Mouse (Mus musculus) CD4-positive, CD25-positive, alpha-beta regulatory T cell, adult 9 weeks (primary cell): ENCODE results near the gene Xlr5b. TPM values are rescaled to one million over a fixed set of nuclear protein-coding genes. Genes with fewer than 3 reads are reported as not detected.

Source experiments
- polyA plus RNA-seq: library from polyadenylated mRNA; unstranded; fragments of 100-300 nt; shearing (Covaris generic); gene quantifications from one replicate; pipeline ENCODE4 v1.2.1, GENCODE M21; 2017

Xlr5b gene
- not detected for polyA plus RNA-seq

DNA sequence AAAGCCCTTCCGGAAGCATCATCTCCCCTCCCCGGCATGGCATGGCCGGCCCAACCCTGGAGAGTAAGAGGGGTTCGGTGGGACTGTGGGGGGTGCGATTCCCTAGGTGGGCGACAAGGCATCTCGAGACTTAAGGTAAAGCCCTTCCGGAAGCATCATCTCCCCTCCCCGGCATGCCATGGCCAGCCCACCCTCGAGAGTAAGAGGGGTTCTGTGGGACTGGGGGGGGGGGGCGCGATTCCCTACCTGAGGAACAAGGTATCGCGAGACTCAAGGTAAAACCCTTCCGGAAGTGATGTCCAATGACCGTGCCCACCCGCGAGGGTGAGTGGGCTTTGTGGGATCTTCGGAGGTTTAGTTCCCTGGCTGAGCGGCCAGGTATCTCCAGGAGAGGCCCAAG lies at the start of gene Xlr5b:
Xlr5b (plus strand) TSS at position 301 of the 400 bp plus-strand sequence.

DNA sequence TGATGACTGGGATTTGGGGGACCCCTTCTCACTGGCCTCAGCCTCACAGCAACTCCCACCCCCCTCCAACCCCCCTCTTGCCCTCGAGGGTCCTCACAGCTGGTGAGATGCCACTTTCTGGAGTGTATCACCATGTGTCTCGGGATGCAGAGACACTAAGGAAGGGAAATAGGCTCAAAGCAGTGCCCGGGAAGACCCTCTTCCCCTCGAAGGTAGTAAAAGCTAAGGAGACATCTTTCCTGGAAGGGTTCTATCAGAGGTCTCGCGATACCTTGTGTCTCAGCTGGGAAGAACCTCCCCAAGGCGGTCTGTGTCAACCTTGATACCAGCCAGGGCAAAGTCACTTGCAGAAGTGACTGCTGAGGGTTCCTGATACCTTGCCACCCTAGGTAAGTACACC lies 31.8 kb upstream of the Xlr5b start, which contains the start of gene Gm14685:
Gm14685 (plus strand) TSS at position 301 of the 400 bp plus-strand sequence.

DNA sequence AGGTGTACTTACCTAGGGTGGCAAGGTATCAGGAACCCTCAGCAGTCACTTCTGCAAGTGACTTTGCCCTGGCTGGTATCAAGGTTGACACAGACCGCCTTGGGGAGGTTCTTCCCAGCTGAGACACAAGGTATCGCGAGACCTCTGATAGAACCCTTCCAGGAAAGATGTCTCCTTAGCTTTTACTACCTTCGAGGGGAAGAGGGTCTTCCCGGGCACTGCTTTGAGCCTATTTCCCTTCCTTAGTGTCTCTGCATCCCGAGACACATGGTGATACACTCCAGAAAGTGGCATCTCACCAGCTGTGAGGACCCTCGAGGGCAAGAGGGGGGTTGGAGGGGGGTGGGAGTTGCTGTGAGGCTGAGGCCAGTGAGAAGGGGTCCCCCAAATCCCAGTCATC lies 754 bp downstream of the Xlr5b start, which contains the start of gene DXBay18:
DXBay18 (minus strand) TSS at position 101 of the 400 bp plus-strand sequence.

DNA sequence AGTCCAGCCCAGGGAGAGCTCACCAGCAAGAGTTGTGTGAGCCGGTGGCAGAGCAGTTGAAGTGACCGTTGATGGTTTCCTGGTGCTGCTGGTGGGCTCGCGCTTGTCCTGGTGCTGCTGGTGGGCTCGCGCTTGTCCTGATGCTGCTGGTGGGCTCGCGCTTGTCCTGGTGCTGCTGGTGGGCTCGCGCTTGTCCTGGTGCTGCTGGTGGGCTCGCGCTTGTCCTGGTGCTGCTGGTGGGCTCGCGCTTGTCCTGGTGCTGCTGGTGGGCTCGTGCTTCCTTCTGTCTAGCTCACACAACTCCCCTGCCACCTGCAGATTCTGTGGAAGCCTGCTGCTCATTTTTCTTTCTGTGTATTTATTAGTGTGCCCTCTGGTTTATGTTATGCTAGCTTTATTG lies 28.3 kb downstream of the Xlr5b start, which contains the start of gene Spin2d:
Spin2d (minus strand) TSS at position 101 of the 400 bp plus-strand sequence.

DNA sequence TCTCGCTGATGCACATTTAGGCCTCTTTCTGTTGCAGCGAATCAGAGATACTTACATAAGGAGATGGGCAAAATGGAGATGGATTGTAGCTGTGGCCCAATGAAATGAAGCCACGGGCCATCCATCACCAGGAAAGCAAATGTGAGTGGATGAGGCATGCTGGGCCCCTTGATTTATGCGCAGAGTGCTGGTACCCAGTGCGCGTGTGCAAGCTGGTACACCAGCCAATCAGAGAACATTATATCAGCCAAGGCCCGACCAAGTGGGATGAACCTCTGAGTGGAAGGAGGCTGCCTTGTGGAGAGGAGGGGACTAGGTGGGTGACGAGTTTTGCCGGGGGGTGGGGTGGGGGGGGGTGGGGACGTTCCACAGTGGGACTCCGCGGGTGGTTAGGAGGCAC lies 43.3 kb downstream of the Xlr5b start, which contains the start of gene Xlr3b:
Xlr3b (plus strand) TSS at position 274 of the 400 bp plus-strand sequence.

Other genes with a start within 250 kb of the Xlr5b start
- gene Cetn2, start 230.4 kb upstream of the Xlr5b start, polyA plus RNA-seq: 142 TPM
- gene Nsdhl, start 230.2 kb upstream of the Xlr5b start, polyA plus RNA-seq: 22.2 TPM
- gene Zfp185, start 161.5 kb upstream of the Xlr5b start, polyA plus RNA-seq: 0.07 TPM
- gene Pnma5, start 111.7 kb upstream of the Xlr5b start, polyA plus RNA-seq: not detected
- not detected for gene Pnma3, start 84.0 kb upstream of the Xlr5b start, polyA plus RNA-seq
- 118 TPM for gene Xlr4a, start 66.3 kb upstream of the Xlr5b start, polyA plus RNA-seq
- 1.1 TPM for gene Xlr3a, start 51.7 kb upstream of the Xlr5b start, polyA plus RNA-seq
- 0.11 TPM for gene Gm14685, start 31.7 kb upstream of the Xlr5b start, polyA plus RNA-seq
- 0.20 TPM for gene DXBay18, start 654 bp downstream of the Xlr5b start, polyA plus RNA-seq
- not detected for gene Spin2d, start 28.2 kb downstream of the Xlr5b start, polyA plus RNA-seq
- gene Xlr3b, start 43.4 kb downstream of the Xlr5b start, polyA plus RNA-seq: 13.7 TPM
- gene Xlr4b, start 65.5 kb downstream of the Xlr5b start, polyA plus RNA-seq: 160 TPM
- 2.7 TPM for gene F8a, start 79.5 kb downstream of the Xlr5b start, polyA plus RNA-seq
- gene Xlr4c, start 94.3 kb downstream of the Xlr5b start, polyA plus RNA-seq: 113 TPM
- gene Xlr3c, start 116.6 kb downstream of the Xlr5b start, polyA plus RNA-seq: not detected
- gene Xlr5a, start 144.2 kb downstream of the Xlr5b start, polyA plus RNA-seq: not detected
- not detected for gene Xlr5c, start 144.2 kb downstream of the Xlr5b start, polyA plus RNA-seq
- not detected for gene Gm45015, start 188.0 kb downstream of the Xlr5b start, polyA plus RNA-seq
- gene Zfp275, start 193.8 kb downstream of the Xlr5b start, polyA plus RNA-seq: 21.8 TPM
- gene Gm18336, start 249.9 kb downstream of the Xlr5b start, polyA plus RNA-seq: not detected